Mouse (Mus musculus): ENCODE results near the gene Gucd1. TPM values are rescaled to one million over a fixed set of nuclear protein-coding genes. Genes with fewer than 3 reads are reported as not detected.
"Not testable (repeated sequence)": the region's sequence is repeated elsewhere in the genome, so short reads cannot be mapped to it uniquely, and the experiment has no call there.

Gucd1 gene
- polyA plus RNA-seq (2014; fragmentation: Nextera tagmentation; extraction: Ambion mirVana) = 32.8 and 39.7 TPM in 2 replicates

DNA sequence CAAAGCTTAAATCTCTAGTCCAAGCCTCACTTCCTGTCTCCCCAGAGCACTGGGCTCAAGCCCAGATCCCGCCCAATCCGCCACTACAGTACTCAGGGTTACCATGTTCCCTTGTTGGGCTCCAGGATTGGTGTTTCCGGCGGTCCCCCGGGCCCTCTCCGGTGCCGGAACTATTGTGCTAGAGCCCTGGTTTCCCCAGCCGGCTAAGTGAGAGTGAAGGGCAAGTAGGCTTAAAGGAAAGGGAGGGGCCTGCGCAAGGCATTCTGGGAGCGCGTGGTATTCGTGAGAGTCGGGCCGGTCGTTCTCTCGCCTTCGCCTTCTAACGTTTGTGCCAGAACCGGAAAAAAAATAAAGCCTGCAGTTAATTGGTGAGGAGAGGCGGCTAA, at the start of gene Gucd1:
Gene Gucd1 (minus strand): TSS at position 215 of the 386 bp plus-strand sequence.
- peak within 1 kb of the TSS; percentile 71 for H3K4me2 ChIP-seq (ENCODE audit: low read length)
- no peaks in the 10 kb centered on the region for H3K9me3 ChIP-seq (ENCODE audit: control insufficient read depth, low read length)
- WGBS = 0% methylated on average over 20 of the region's 20 CpGs
- peak within 1 kb of the TSS; percentile 98 to 99 for H3K27ac ChIP-seq (replicated peaks in 1 of 2; ENCODE audit: control insufficient read depth in 1 of 2, insufficient read depth in 1 of 2, low read depth in 2 of 2, low read length in 2 of 2)
- H3K4me1 ChIP-seq (ENCODE audit: control insufficient read depth in 2 of 2, insufficient read depth in 2 of 2, low read length in 2 of 2) = peaks cover 7 to 36% of the 10 kb centered on the region in 2 experiments; a peak in 3 of 4 replicates
- H3K36me3 ChIP-seq (ENCODE audit: control insufficient read depth, insufficient read depth, low read length) = peaks cover 36% of the 10 kb centered on the region
- H3K4me3 ChIP-seq (ENCODE audit: control insufficient read depth in 1 of 2, insufficient read depth in 1 of 2, low read depth in 1 of 2, low read length in 2 of 2) = peak within 1 kb of the TSS; percentile 79 to 96
- ATAC-seq (ENCODE audit: insufficient number of reproducible peaks, insufficient read depth, low FRiP score, low read depth) = peak; percentile 82
- H3K9ac ChIP-seq (ENCODE audit: low read length) = peak within 1 kb of the TSS; percentile 92
- no peaks in the 10 kb centered on the region for H3K27me3 ChIP-seq (ENCODE audit: control insufficient read depth, insufficient read depth, low read length)

GRCm38 (mm10) chr10:75566765-75567164, 49.0 kb upstream of the Gucd1 start:
- H3K9me3 ChIP-seq (ENCODE audit: control insufficient read depth, low read length); H3K36me3 ChIP-seq (ENCODE audit: control insufficient read depth, insufficient read depth, low read length); H3K4me1 ChIP-seq (ENCODE audit: control insufficient read depth in 2 of 2, insufficient read depth in 2 of 2, low read length in 2 of 2); ATAC-seq (ENCODE audit: insufficient number of reproducible peaks, insufficient read depth, low FRiP score, low read depth); H3K4me3 ChIP-seq (ENCODE audit: control insufficient read depth in 1 of 2, insufficient read depth in 1 of 2, low read depth in 1 of 2, low read length in 2 of 2); H3K27ac ChIP-seq (replicated peaks in 1 of 2; ENCODE audit: control insufficient read depth in 1 of 2, insufficient read depth in 1 of 2, low read depth in 2 of 2, low read length in 2 of 2); H3K4me2 ChIP-seq (ENCODE audit: low read length); H3K9ac ChIP-seq (ENCODE audit: low read length): not testable (repeated sequence)
- 85% methylated on average over 2 of the region's 2 CpGs for WGBS
- H3K27me3 ChIP-seq (ENCODE audit: control insufficient read depth, insufficient read depth, low read length) = peaks cover 28% of the 10 kb centered on the region

- Histone ChIP-seq H3K27me3 (ENCODE audit: control insufficient read depth, insufficient read depth, low read length) (peaks cover 32% of the 10 kb centered on the region), H3K4me2 (ENCODE audit: low read length) (no peak overlapping the region), H3K9me3 (ENCODE audit: control insufficient read depth, low read length) (no peaks in the 10 kb centered on the region), H3K4me1 (ENCODE audit: control insufficient read depth in 2 of 2, insufficient read depth in 2 of 2, low read length in 2 of 2) (peaks cover 5 to 8% of the 10 kb centered on the region in 2 experiments; a peak in 1 of 4 replicates), H3K36me3 (ENCODE audit: control insufficient read depth, insufficient read depth, low read length) (no peaks in the 10 kb centered on the region), H3K4me3 (ENCODE audit: control insufficient read depth in 1 of 2, insufficient read depth in 1 of 2, low read depth in 1 of 2, low read length in 2 of 2) (no peak overlapping the region), H3K27ac (replicated peaks in 1 of 2; ENCODE audit: control insufficient read depth in 1 of 2, insufficient read depth in 1 of 2, low read depth in 2 of 2, low read length in 2 of 2) (no peak overlapping the region), H3K9ac (ENCODE audit: low read length) (no peak overlapping the region)
- ATAC-seq (ENCODE audit: insufficient number of reproducible peaks, insufficient read depth, low FRiP score, low read depth) = no peak
- WGBS = 78% methylated on average over 5 of the region's 5 CpGs
Observed at GRCm38 (mm10) chr10:75566321-75566720, 48.5 kb upstream of the Gucd1 start.

- H3K4me2 ChIP-seq (ENCODE audit: low read length) = no peak overlapping the region
- peaks cover 36% of the 10 kb centered on the region for H3K27me3 ChIP-seq (ENCODE audit: control insufficient read depth, insufficient read depth, low read length)
- no peaks in the 10 kb centered on the region for H3K36me3 ChIP-seq (ENCODE audit: control insufficient read depth, insufficient read depth, low read length)
- no peaks in the 10 kb centered on the region for H3K9me3 ChIP-seq (ENCODE audit: control insufficient read depth, low read length)
- WGBS = 85% methylated on average over 7 of the region's 7 CpGs
- no peak overlapping the region for H3K9ac ChIP-seq (ENCODE audit: low read length)
- ATAC-seq (ENCODE audit: insufficient number of reproducible peaks, insufficient read depth, low FRiP score, low read depth) = no peak
- H3K27ac ChIP-seq (replicated peaks in 1 of 2; ENCODE audit: control insufficient read depth in 1 of 2, insufficient read depth in 1 of 2, low read depth in 2 of 2, low read length in 2 of 2) = no peak overlapping the region
- no peak overlapping the region for H3K4me3 ChIP-seq (ENCODE audit: control insufficient read depth in 1 of 2, insufficient read depth in 1 of 2, low read depth in 1 of 2, low read length in 2 of 2)
- H3K4me1 ChIP-seq (ENCODE audit: control insufficient read depth in 2 of 2, insufficient read depth in 2 of 2, low read length in 2 of 2) = peaks cover 5 to 8% of the 10 kb centered on the region in 2 experiments; a peak in 1 of 4 replicates
Observed at GRCm38 (mm10) chr10:75565906-75566305, 48.1 kb upstream of the Gucd1 start.

GRCm38 (mm10) chr10:75565436-75565835, 47.7 kb upstream of the Gucd1 start:
- ATAC-seq (ENCODE audit: insufficient number of reproducible peaks, insufficient read depth, low FRiP score, low read depth) = no peak
- H3K4me2 ChIP-seq (ENCODE audit: low read length) = no peak overlapping the region
- H3K9ac ChIP-seq (ENCODE audit: low read length) = no peak overlapping the region
- no peak overlapping the region for H3K27ac ChIP-seq (replicated peaks in 1 of 2; ENCODE audit: control insufficient read depth in 1 of 2, insufficient read depth in 1 of 2, low read depth in 2 of 2, low read length in 2 of 2)
- peaks cover 41% of the 10 kb centered on the region for H3K27me3 ChIP-seq (ENCODE audit: control insufficient read depth, insufficient read depth, low read length)
- no peaks in the 10 kb centered on the region for H3K36me3 ChIP-seq (ENCODE audit: control insufficient read depth, insufficient read depth, low read length)
- no peaks in the 10 kb centered on the region for H3K9me3 ChIP-seq (ENCODE audit: control insufficient read depth, low read length)
- 52% methylated on average over 6 of the region's 6 CpGs for WGBS
- H3K4me3 ChIP-seq (ENCODE audit: control insufficient read depth in 1 of 2, insufficient read depth in 1 of 2, low read depth in 1 of 2, low read length in 2 of 2) = no peak overlapping the region
- peaks cover 5 to 10% of the 10 kb centered on the region in 2 experiments; a peak in 2 of 4 replicates for H3K4me1 ChIP-seq (ENCODE audit: control insufficient read depth in 2 of 2, insufficient read depth in 2 of 2, low read length in 2 of 2)

DNA sequence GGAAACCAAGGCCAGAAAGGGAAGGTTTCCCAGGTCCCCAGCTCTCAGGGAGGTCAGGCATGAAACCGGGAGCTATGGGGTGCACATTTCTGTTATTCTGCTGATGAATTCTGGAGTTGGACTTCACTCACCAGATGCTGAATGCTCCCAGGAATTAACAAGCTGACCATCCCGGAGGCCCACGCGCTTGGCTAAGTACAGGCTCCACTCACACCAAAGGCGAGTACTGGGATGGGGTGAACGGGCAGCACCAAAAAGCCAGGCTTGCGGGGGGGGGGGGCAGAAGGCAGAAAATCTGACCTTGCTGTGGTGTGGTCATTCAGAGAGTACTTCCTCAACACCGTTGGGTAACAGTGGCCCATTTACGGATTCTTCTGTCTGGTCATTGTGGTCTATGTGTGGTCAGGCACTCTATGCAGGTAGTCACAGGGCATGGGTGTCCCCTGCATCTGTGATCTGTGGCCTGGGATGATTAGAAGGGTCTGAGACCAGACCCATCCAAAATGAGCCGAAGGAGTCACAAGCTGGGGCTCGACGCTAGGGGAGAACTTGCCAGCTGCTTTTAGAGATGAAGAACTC, 47.0 kb upstream of the Gucd1 start:
- WGBS = 82% methylated on average over 12 of the region's 12 CpGs
- no peak for ATAC-seq (ENCODE audit: insufficient number of reproducible peaks, insufficient read depth, low FRiP score, low read depth)
- Histone ChIP-seq H3K9me3 (ENCODE audit: control insufficient read depth, low read length) (no peaks in the 10 kb centered on the region), H3K27ac (replicated peaks in 1 of 2; ENCODE audit: control insufficient read depth in 1 of 2, insufficient read depth in 1 of 2, low read depth in 2 of 2, low read length in 2 of 2) (no peak overlapping the region), H3K27me3 (ENCODE audit: control insufficient read depth, insufficient read depth, low read length) (peaks cover 47% of the 10 kb centered on the region), H3K4me2 (ENCODE audit: low read length) (no peak overlapping the region), H3K4me1 (ENCODE audit: control insufficient read depth in 2 of 2, insufficient read depth in 2 of 2, low read length in 2 of 2) (peaks cover 5 to 16% of the 10 kb centered on the region in 2 experiments; a peak in 3 of 4 replicates), H3K4me3 (ENCODE audit: control insufficient read depth in 1 of 2, insufficient read depth in 1 of 2, low read depth in 1 of 2, low read length in 2 of 2) (no peak overlapping the region), H3K9ac (ENCODE audit: low read length) (no peak overlapping the region), H3K36me3 (ENCODE audit: control insufficient read depth, insufficient read depth, low read length) (no peaks in the 10 kb centered on the region)

GRCm38 (mm10) chr10:75562596-75562995, 44.8 kb upstream of the Gucd1 start:
- ATAC-seq (ENCODE audit: insufficient number of reproducible peaks, insufficient read depth, low FRiP score, low read depth) = no peak
- Histone ChIP-seq H3K9me3 (ENCODE audit: control insufficient read depth, low read length) (no peaks in the 10 kb centered on the region), H3K27ac (replicated peaks in 1 of 2; ENCODE audit: control insufficient read depth in 1 of 2, insufficient read depth in 1 of 2, low read depth in 2 of 2, low read length in 2 of 2) (no peak overlapping the region), H3K4me1 (ENCODE audit: control insufficient read depth in 2 of 2, insufficient read depth in 2 of 2, low read length in 2 of 2) (peaks cover 3 to 15% of the 10 kb centered on the region in 2 experiments), H3K36me3 (ENCODE audit: control insufficient read depth, insufficient read depth, low read length) (no peaks in the 10 kb centered on the region), H3K4me3 (ENCODE audit: control insufficient read depth in 1 of 2, insufficient read depth in 1 of 2, low read depth in 1 of 2, low read length in 2 of 2) (no peak overlapping the region), H3K27me3 (ENCODE audit: control insufficient read depth, insufficient read depth, low read length) (peaks cover 47% of the 10 kb centered on the region), H3K4me2 (ENCODE audit: low read length) (no peak overlapping the region), H3K9ac (ENCODE audit: low read length) (no peak overlapping the region)
- 69% methylated on average over 8 of the region's 8 CpGs for WGBS

Data from heart, embryonic 14.5 days (tissue).